Mouse (Mus musculus) brain, adult 2 months (tissue): ENCODE results near the gene Micall2.
"Not testable (repeated sequence)": the region's sequence is repeated elsewhere in the genome, so short reads cannot be mapped to it uniquely, and the experiment has no call there.

Experiments used
- DNase-seq: peaks from one replicate; pipeline ENCODE4 v3.0.0; 2011; ENCODE audit warnings: low read depth, low spot score

Micall2 gene

DNA sequence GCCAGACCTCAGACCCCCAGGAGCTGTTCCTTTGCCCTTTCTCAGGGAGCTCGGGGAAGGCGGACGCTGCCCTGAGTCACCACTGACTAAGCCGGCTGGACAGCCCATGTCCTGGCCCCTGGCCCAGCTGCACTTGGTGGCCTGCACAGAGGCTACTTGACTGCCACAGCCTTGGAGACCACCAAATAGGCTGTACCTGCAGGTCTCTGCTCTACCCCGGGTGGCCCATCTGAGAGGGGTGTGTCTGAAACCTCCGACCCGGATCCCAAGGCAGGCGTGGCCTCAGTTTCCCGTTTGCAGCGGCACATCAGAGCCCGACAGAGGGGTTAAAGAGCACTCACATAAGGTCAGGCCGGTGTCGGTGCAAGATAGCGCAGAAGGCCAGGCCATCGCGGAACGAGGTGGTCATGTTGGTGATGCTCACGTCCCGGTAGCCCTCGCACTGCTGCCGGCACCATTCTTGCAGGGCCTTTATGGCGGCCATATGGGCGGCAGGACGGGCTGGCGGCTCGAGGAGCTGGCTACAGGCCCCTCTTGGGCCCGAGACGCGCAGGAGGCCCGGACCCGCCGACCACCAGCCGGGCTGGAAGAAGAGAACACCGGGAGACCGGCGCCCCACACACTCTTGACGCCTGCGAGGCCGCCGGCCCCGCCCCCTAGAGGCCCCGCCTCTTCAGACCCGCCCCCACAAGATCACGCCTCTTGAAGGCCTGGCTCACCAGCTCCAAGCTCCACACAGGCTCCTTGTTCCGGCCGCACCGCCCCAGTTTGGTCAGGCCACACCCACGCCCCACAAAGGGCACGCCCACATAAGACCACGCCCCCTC lies at the start of gene Micall2:
TSS of gene Micall2 (minus strand) at position 660 of the 827 bp plus-strand sequence.
- DNase-seq = peak; percentile 92

GRCm38 (mm10) chr5:139781406-139781805 lies 45.3 kb upstream of the Micall2 start:
- DNase-seq = no peak

GRCm38 (mm10) chr5:139776966-139777365 lies 40.8 kb upstream of the Micall2 start:
- DNase-seq = no peak

- DNase-seq = peak; percentile 98
Observed at GRCm38 (mm10) chr5:139775216-139775926, 39.2 kb upstream of the Micall2 start, which contains the start of gene Ints1. Gene Ints1, minus strand, starts transcription at chr5:139775674.

- DNase-seq = no peak
Observed at GRCm38 (mm10) chr5:139768216-139768615, 32.1 kb upstream of the Micall2 start.

DNA sequence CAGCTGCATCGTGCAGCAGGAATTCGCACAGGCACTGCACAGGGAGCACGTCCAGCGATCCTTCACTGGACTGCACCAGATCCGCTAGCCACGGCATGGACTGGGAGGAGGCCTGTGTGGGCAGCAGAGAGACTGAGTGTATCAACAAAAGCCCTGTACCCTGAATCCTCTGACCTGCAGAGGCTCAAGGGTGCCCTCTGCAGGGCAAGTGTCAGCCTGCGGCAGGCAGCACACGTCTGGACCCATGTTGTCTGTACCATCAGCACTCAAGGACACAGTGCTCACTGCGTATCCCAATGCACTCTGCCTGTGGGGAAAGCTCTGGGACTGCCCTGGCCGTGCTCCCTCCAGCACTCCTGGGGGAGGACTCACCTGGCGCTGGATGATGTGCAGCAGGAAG lies 28.2 kb upstream of the Micall2 start:
- no peak for DNase-seq

DNA sequence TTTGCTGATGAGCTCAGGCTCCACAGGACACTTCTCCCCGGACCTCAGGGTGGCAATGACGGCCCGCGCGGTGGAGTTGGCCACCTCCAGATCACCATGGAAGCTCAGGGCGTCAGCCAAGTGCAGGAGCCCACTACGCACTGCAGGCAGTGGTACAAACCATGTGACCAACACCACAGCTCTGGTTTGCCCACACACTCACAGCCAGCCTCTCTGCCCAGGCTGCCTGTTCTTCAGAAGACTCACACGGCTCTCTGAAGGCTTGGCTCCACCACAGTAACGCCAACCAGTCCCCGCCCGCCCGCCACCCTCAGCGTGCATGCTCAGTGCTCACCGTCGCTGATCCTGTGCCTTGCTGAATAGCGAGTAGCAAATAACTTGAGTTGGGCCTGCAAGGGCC lies 22.0 kb upstream of the Micall2 start:
- peak; percentile 88 for DNase-seq

DNA sequence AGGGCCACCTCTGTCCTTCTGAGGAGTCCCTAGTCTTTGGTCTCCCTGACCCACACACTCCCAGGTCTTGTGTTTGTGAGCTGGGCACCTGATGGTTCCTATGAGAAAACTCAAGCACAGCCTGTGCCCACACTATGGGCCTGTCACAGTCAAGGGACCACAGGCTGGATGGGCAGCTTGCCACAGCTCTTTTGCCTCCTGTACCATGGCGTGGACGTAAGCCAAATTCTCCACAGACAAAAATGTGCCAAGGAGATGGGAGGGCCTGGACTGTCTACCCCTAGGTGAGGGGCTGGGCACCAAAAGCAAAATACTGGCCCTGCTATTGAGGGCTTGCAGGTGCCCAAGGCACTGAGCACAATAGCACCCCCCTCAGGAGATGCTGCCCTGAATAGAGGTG lies 20.4 kb upstream of the Micall2 start:
- DNase-seq = no peak

DNA sequence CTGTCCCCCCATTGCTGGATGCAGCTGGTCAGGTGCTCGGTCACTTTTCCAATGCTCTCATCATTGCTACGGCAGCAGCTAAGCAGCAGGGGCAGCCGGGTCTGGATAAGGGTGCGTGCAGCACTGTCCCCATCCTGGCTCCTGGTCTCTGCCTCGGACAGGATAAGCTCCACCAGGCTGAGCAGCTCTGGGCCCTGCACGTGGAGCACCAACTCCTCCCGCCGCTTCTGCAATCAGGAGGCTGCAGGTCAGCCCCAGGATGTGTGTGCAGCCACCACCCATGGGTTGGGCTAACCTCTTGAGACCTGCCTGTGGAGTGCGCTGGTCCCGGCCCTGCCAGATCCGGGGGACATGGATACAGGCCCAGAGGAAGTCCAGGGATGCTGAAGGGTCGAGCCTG lies 20.0 kb upstream of the Micall2 start:
- no peak for DNase-seq

DNA sequence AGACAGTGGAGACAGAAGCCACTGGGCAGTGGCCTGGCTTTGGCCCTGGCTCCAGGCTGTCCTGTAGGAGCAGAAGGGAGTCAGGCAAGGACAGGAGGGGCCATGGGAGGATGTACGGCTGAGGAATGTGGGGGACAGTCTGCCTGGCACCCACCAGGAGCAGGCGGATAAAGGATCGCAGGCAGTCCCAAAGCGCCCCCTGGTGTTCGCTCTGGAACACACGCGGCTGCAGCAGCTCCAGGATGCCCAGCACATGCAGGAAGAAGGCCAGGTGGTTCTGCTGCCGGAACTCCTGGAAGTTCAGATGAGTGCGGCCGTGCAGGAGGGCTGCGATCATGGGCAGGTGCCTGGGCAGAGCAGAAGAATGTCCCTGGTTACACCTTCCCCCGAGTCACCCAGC lies 18.6 kb upstream of the Micall2 start:
- peak; percentile 76 for DNase-seq

DNA sequence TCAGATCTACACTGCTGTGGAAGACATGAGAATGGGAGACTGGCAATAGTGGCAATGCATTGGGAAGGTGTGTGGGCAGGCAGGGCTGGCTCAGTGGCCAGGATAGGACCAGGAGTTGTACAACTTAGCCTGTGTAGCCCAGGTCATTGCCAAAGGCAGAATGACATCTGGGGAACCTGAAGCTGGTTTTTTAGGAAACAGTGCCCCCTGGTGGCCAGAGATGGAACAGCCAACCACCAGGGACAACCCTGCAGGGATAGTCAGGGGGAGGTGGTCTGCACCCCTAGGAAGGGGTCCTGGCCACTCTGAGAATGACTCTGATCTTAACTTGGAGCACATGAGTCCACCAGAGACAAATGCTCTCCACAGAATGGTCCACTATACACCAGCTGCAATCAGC lies 14.4 kb upstream of the Micall2 start:
- DNase-seq = peak; percentile 58

- no peak for DNase-seq
Observed at GRCm38 (mm10) chr5:139749413-139750125, 13.4 kb upstream of the Micall2 start.

- peak; percentile 70 for DNase-seq
Observed at GRCm38 (mm10) chr5:139745771-139746170, 9.6 kb upstream of the Micall2 start.

DNA sequence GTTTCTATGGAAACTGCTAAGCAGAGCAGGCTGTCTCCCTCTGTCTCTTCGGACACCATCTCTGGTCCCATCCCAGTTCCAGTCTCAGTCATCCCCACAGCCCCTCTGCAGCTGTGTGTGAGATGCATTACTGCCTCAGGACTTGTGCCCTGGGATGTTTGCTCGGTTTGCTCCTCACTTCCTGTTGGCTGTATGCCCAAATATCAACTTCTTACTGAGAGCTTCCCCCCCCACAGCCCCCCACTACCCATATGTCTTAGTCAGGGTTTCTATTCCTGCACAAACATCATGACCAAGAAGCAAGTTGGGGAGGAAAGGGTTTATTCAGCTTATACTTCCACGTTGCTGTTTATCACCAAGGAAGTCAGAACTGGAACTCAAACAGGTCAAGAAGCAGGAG lies 6.5 kb upstream of the Micall2 start:
- DNase-seq = not testable (repeated sequence)

DNA sequence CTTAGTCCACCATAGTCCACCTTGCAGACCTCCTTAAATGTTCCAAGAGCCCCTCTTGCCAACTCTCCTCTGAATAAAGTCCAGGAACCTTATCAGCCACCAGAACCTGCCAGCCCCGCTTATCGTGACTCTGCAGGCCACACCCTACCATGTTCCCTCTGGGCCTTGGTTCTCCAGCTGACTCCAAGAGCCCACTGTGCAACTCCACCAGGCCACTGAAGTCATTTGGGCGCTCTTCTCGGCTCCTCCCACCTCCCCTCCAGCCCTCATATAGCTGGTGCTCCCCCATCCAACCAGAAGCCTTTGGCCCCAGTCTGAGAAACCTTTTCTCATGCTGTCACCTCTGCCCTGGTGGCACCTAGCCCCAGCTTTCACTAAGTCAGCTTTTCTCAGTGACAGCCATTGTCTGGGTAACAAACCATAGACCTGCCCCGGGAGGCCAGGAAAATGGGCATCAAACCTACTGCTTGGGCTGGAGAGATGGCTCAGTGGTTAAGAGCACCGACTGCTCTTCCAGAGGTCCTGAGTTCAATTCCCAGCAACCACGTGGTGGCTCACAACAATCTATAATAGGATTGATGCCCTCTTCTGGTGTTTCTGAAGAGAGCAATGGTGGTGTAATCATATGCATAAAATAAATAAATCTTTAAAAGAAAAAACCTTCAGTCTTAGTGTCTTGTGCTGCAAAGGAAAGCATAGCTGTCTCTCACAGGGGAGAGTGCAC lies 2.6 kb upstream of the Micall2 start:
- DNase-seq = no peak

DNA sequence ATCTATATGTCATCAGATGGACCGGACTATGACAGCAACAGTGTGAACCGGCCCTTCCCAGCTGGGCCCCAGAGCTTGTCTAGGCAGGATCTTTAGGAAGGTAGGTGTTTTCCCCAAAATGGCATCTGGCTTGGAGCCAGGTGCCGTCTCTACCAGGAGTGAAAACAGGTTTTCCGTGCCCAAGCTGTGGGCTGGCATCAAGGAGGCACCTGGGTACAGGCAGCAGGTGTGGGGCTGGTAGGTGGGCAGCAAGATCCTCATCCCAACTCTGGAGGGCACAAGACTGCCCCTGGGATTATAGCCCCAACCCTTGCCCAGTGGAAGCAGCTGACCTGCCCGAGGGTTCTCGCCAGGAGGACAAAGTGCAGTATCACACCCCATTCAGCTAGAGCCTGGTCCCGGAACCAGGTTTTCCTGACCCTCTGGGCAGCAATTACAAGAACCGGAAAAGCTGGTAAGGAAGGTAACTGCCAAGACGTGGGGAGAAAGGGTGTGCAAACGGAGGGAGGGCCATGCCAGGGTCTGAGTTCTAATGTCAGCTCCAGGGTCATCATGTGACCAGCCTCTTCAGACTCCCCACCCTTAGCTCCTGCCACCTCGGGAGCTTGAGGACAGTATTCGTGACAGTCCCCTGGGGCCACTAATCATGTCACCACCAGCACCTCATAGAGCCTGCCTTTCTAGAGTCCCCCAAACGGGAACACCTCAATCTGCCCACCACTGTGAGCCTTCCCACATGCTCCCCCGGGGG lies 1.9 kb upstream of the Micall2 start:
- no peak for DNase-seq

- DNase-seq = no peak
Observed at GRCm38 (mm10) chr5:139736504-139736940, 386 bp upstream of the Micall2 start.

DNA sequence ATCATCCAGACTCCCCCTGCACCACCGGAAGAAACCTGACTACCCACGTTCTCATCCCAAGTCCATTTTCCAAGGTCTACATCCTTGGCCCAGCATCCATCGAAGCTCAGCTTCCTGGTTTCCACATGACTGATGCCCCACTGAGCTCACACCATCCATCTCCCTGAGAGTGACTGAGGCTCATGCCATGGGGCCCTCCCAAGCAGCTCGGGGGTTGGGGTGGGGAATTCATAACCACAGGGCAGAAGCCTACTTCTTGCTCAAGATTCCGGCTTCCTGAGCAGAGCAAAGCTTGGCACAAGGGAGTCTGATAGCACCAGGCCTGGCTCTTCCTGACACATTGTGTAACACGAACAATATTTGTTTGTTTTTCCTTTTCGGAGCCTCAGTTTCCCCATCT lies 1.4 kb downstream of the Micall2 start:
- DNase-seq = no peak

GRCm38 (mm10) chr5:139734016-139734415 lies 2.1 kb downstream of the Micall2 start:
- DNase-seq = no peak

GRCm38 (mm10) chr5:139732634-139733107 lies 3.5 kb downstream of the Micall2 start:
- no peak for DNase-seq
